Comparison of ENCODE assay signal across 16 mouse cellular contexts in genomic region chr12:12367423-12367822, GRCm38 (mm10).
DNase-seq lines count a peak whose midpoint lies in the region.
"Had no signal": no experiment of that assay in that cellular context is flagged by ENCODE, and none has a peak within 500 bp of the region (broad histone marks: within the 10 kb centered on the region; RNA-seq: fewer than 3 reads in every experiment).

No protein-coding gene starts in this region.

- DNase-seq in layer of hippocampus, adult 9-11 months: peak; percentile 46
- no peak for DNase-seq in layer of hippocampus, postnatal 36 days
- peak; percentile 66 to 79 for DNase-seq in frontal cortex, adult 2 months (ENCODE audit: extremely low spot score in 1 of 2, low spot score in 1 of 2)
- DNase-seq in left cerebral cortex, adult 8-10 months (ENCODE audit: low spot score in 2 of 2): peak; percentile 24 to 64
- peak; percentile 38 to 58 for DNase-seq in right cerebral cortex, postnatal 10 days (ENCODE audit: low spot score in 2 of 2)
- DNase-seq in cerebellum, adult 9-11 months: no peak
- no peak for DNase-seq in adrenal gland, postnatal 4 days (ENCODE audit: low spot score in 2 of 2)
- no peak for DNase-seq in cerebellum, adult 11 months
- DNase-seq: cerebellum, adult 2 months; cerebellum, postnatal 36 days; gastrocnemius, postnatal 10 days; heart, postnatal 14 days; kidney, adult 18-20 months; kidney, postnatal 4 days; lung, adult 2 months; lung, postnatal 14 days had no signal

Comparison
In these comparisons a context has a peak if more than half of its experiments do, and no peak if none do; other contexts are left out.
1. DNase-seq: peak in layer of hippocampus, adult 9-11 months (single experiment), frontal cortex, adult 2 months (2 of 2), left cerebral cortex, adult 8-10 months (2 of 2) and right cerebral cortex, postnatal 10 days (2 of 2); none in layer of hippocampus, postnatal 36 days (0 of 2), cerebellum, adult 9-11 months (single experiment), adrenal gland, postnatal 4 days (0 of 2) and cerebellum, adult 11 months (single experiment).